Mouse (Mus musculus): ENCODE data around the gene Ift74. TPM values are rescaled to one million over a fixed set of nuclear protein-coding genes. Genes with fewer than 3 reads are reported as not detected.
"Not testable (repeated sequence)": the region's sequence is repeated elsewhere in the genome, so short reads cannot be mapped to it uniquely, and the experiment has no call there.

Gene Ift74
- total RNA-seq (2021): 1 to 10 TPM; 4.5 to 5.8 TPM
- long read RNA-seq, experiment 1, transcript Ift74-201 (20 exons, 2,139 nt): major isoform, 9 of 14 reads
- long read RNA-seq, experiment 1, partial matches to known transcripts: 2 of 14 reads
- long read RNA-seq, experiment 1, other reads (novel, unspliced or antisense): 1 of 14 reads
- long read RNA-seq, experiment 2, transcript Ift74-201 (20 exons, 2,139 nt): major isoform, 11 of 15 reads
- long read RNA-seq, experiment 2, partial matches to known transcripts: 0 of 15 reads
- long read RNA-seq, experiment 2, other reads (novel, unspliced or antisense): 4 of 15 reads

GRCm38 (mm10) chr4:94613972-94614626 is at the start of gene Ift74:
Ift74 (plus strand) TSS chr4:94614491.
- peak; percentile 89 for DNase-seq

DNA sequence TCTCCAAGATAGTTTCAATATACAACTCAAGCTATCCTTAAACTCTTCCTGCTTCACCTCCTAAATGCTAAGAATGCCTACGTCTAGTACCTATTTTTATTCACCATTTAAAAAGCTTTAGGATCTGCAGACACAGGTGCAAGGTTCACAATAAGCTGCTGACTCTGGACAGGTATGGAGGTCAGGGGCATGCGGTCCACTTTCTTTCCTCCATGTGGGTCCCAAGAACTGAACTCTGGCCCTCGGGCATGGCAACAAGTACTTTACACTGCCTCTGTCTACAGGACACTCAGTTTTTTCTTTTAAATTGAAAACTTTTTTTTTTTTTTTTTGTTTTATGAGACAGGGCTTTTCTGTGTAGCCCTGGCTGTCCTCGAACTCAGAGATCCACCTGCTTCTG is 41.6 kb upstream of the Ift74 start:
- DNase-seq: no peak

DNA sequence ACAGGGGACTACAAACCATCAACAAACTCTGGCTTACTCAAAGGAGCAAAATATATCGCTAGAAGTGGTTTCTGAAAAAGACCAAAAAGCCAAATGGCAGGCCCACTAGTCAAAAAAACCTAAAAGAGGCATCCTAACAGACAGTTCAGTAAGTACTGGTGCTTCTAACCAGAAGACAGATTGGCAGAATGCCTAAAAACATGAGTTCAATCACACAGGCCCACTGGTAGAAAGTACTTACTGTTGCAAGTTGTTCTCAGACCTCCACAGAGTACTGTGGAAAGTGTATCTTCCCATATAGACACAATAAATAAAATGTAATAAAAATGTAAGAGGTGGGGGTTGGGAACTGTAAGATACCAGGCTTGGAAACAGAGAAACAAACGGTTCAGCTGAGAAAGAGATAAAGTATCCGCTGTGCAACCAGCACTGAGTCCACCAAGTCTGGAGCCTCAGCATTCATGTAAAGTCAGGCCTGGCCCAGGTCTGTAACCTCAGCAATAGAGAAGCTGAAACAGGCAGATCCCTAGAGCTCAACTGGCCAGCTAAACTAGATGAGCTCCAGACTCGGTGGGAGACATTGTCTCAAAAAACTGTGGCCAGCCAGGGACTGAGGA is 22.4 kb upstream of the Ift74 start:
- DNase-seq: no peak

DNA sequence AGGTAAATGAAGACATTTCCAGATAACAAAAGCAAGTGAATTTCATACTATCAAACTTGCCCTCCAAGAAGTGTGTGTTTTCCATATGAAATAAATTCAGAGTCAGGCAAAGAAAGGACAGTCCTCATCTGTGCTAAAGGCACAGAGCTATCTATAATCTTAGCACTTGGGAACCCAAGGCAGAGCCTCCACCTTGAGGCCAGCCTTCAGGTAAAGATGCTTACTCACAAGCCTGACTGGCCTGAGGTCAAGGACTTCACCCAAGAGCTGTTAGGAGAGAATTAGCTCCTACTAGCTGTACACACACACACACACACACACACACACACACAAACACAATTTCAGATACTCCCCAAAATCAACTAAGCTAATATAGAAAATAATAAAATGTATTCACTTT is 21.6 kb upstream of the Ift74 start:
- no peak for DNase-seq

GRCm38 (mm10) chr4:94601395-94601794 is 12.9 kb upstream of the Ift74 start:
- DNase-seq: no peak

- no peak for DNase-seq
These were observed 11.7 kb upstream of the Ift74 start for GRCm38 (mm10) chr4:94602496-94603030.

DNA sequence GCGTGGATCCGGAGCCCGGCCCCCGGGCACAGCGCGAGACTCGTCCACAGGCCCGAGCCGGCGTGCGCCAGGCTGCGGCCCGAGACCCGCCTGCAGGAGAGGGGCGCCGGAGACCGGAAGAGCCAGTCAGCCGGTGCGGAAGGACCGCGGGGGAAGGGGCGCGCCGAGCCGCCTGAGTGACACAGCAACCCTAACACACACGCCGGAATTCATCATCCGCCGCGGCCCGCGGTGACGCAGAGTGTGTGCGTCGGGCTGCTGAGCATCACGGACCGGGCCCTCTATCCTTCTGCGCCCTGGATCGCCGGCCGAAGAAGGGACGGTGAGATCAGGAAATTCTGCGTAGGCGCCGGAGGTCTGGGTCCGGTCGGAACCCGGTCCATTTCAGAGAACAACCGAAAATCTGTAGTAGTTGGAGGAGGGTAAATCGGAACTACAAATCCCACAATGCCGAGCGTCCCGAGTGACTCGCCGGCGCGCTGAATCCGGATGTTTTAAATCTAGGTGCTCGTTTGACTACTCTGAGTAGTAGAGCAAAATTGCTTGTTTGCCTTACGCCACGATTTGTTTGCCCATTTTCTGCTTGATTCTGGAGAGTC is 11.2 kb upstream of the Ift74 start, which contains the start of gene Plaa:
Plaa (minus strand) TSS at position 214 of the 599 bp plus-strand sequence.
- DNase-seq: peak; percentile 89

DNA sequence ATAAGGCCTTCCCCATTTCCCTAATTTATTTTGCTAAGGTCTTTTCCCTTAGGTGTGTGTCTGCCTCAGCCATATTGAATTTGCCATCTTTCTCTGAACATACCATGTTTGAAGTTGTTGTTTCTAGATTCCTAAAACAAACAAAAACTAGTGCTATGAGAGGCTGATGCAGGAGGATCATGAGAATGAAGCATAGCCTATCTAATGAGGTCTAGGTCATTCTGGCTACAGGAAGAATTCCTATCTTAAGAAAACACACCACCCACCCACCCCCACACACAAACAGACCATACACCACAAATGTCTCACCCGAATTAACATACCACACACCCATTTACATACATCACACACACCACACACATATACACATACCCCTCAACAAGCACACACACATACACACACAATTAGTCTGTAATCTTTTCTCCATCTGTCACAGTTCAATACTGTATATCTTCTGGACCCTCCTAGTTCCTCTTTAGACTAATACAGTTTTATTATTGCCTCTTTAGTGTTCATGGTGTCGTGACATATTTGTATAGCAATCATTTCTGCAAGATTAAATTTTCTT is 9.8 kb upstream of the Ift74 start:
- no peak for DNase-seq

- no peak for DNase-seq
These were observed 8.7 kb upstream of the Ift74 start for GRCm38 (mm10) chr4:94605591-94605990.

GRCm38 (mm10) chr4:94610339-94610738 is 4.0 kb upstream of the Ift74 start:
- no peak for DNase-seq

GRCm38 (mm10) chr4:94614627-94615006 is 326 bp downstream of the Ift74 start:
- no peak for DNase-seq

DNA sequence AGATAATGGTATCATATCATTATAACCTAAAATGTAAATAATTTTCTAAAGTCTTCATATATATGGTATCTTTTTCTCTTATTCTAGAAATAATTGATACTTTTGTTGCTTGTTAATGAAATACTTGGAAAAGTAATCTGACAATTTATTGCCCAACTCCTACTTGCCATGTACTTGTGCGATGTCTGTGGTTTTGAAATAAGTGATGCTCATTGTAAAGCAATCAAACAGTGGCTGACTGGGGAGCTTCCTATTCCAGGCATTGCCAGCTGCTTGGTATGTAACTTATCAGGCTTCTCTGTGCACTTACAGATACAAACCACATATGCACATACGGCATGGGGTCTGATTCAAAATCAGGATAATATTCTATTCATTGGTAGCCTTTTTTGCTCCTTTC is 5.8 kb downstream of the Ift74 start:
- no peak for DNase-seq

DNA sequence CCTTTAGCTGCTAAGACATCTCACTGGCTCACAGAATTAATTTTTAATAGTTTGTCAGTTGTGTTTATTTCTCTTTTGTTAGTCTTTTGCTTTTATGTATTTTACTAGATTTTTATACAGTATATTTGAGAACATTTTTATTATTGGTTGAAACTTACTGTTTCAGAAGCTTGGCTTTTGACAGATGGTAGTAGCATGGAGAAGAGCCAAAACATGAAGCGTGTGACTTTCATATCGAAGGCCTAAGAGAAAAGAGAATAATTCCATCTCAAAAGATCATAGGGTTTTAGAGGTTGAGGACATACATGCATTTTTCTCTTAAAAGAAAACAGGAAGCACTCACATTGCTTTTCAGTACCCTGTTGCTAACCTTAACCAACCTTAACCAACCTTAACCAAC is 28.9 kb downstream of the Ift74 start:
- no peak for DNase-seq

GRCm38 (mm10) chr4:94649920-94650319 is 35.6 kb downstream of the Ift74 start, which contains the start of gene Lrrc19:
Lrrc19 (minus strand) TSS chr4:94650144.
- no peak for DNase-seq

- DNase-seq: not testable (repeated sequence)
These were observed 36.3 kb downstream of the Ift74 start for GRCm38 (mm10) chr4:94650426-94651175.

GRCm38 (mm10) chr4:94669718-94670117 is 55.4 kb downstream of the Ift74 start:
- DNase-seq: no peak

GRCm38 (mm10) chr4:94680662-94681061 is 66.4 kb downstream of the Ift74 start:
- DNase-seq: no peak

- no peak for DNase-seq
These were observed 66.9 kb downstream of the Ift74 start for GRCm38 (mm10) chr4:94681181-94681580.

GRCm38 (mm10) chr4:94682029-94682428 is 67.7 kb downstream of the Ift74 start:
- no peak for DNase-seq

DNA sequence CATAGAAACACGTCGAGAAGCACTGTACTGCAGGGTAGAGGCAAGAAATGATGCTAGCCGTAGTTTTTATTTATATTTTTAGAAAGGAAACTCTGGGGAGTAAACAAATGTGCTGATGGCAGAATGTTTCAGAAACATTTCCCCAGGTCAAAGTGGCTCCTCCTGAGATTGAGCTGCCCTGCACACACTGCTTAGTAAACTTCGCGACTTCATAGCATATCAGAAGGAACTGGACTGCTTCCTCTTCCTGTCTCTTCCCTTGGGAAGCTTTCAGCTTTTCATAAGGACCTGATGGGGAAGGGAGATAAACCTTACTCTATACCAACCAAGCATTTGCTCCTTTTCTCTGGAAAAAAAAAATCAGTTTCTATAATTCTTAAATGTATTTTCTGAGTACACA is 69.0 kb downstream of the Ift74 start:
- no peak for DNase-seq

DNA sequence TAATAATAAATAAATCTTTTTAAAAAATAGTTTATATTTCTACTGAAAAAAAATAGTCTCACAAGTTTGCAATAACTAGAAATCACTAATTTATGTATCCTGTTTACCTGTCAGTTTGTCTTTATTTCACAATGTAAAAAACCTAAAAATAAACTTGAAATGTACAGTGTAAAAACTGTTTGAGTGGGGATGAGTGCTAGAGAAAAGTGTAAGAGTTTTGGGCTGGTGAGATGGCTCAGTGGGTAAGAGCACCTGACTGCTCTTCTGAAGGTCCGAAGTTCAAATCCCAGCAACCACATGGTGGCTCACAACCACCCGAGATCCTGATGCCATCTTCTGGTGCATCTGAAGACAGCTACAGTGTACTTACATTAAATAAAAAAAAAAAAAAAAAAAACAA is 75.5 kb downstream of the Ift74 start:
- not testable (repeated sequence) for DNase-seq

GRCm38 (mm10) chr4:94691078-94691477 is 76.8 kb downstream of the Ift74 start:
- DNase-seq: no peak

Measured in gastrocnemius, postnatal 25 days (tissue).